Mouse (Mus musculus) heart, embryonic 11.5 days (tissue): ENCODE data around the gene Olfr145. TPM values are rescaled to one million over a fixed set of nuclear protein-coding genes. Genes with fewer than 3 reads are reported as not detected.

Source experiments
- ATAC-seq: fragments of 200-750 bp; cut with Nextera tagmentation; replicated peaks from 2 replicates; pipeline ENCODE4 v1.8.0; 2017; ENCODE audit warnings: moderate library complexity; ENCODE audit not compliant: insufficient number of reproducible peaks, low FRiP score, low TSS enrichment
- H3K27ac ChIP-seq: fragments of 300-500 bp; sonication (generic); 2 replicates; pipeline ENCODE4 v1.5.1; 2014; ENCODE audit warnings: mild to moderate bottlenecking, low read depth, low read length
- H3K27me3 ChIP-seq: fragments of 300-500 bp; sonication (generic); 2 replicates; pipeline ENCODE4 v1.6.1; 2014; ENCODE audit warnings: mild to moderate bottlenecking, low read length, mixed read lengths; ENCODE audit not compliant: control insufficient read depth, insufficient read depth
- H3K36me3 ChIP-seq: fragments of 300-500 bp; sonication (generic); 2 replicates; pipeline ENCODE4 v1.6.1; 2014; ENCODE audit warnings: mild to moderate bottlenecking, low read length, moderate library complexity, mixed read lengths; ENCODE audit not compliant: control insufficient read depth, insufficient read depth
- H3K4me1 ChIP-seq: fragments of 300-500 bp; sonication (generic); 2 replicates; pipeline ENCODE4 v1.6.1; 2014; ENCODE audit warnings: low read length; ENCODE audit not compliant: control insufficient read depth, insufficient read depth
- H3K4me2 ChIP-seq: fragments of 300-500 bp; sonication (generic); 2 replicates; pipeline ENCODE4 v1.6.1; 2014; ENCODE audit warnings: mild to moderate bottlenecking, moderate library complexity
- H3K4me3 ChIP-seq: fragments of 300-500 bp; sonication (generic); 2 replicates; pipeline ENCODE4 v1.5.1; 2014; ENCODE audit warnings: low read depth, low read length
- H3K9ac ChIP-seq: fragments of 300-500 bp; sonication (generic); 2 replicates; pipeline ENCODE4 v1.6.1; 2014; ENCODE audit warnings: mild to moderate bottlenecking, low read depth, low read length, moderate library complexity
- H3K9me3 ChIP-seq: fragments of 300-500 bp; sonication (generic); replicated peaks from 2 replicates; pipeline ENCODE4 v1.6.1; 2016; ENCODE audit warnings: low read length; ENCODE audit not compliant: control insufficient read depth
- WGBS: fragments of 180-500 bp; shearing (Covaris S2); extraction: QIAGEN DNeasy Blood & Tissue Kit; methylation state at CpG from one replicate; pipeline ENCODE4 v1.1.7; 2014; ENCODE audit not compliant: insufficient replicate concordance; 5-methylcytosine and 5-hydroxymethylcytosine counted together
- polyA plus RNA-seq: library from polyadenylated mRNA; unstranded; fragments of >200 nt; fragmentation: Nextera tagmentation; extraction: Ambion mirVana; gene quantifications from 2 replicates; pipeline ENCODE4 v1.2.1, GENCODE M21; 2014

Olfr145 gene
- polyA plus RNA-seq, 1 experiment from 2014 or later: not detected

DNA sequence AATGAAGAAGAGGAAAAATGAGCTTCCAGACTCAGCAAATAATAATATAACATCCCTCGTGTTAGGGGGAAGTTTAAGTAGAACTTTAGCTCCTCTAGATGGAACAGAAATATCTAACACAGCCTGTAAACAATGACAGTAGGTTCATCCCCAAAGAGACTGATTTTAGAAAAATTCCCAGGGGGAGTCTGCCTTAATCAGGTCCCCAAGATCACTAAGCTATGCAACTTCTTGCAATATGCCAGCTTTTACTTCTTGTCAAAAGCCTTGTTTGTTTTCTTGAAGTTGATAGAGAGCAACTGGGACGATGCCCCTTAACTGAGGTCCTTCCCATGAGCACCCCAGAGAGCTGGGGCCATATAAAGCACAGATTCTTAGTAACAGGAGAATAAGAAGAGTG lies 21.0 kb downstream of the Olfr145 start, which contains the start of gene Olfr878:
Gene Olfr878 (plus strand): TSS at position 301 of the 400 bp plus-strand sequence.
- H3K27ac ChIP-seq: no peak within 1 kb of the TSS
- H3K36me3 ChIP-seq: no peaks in the 10 kb centered on the region
- WGBS: 70% methylated on average over 2 of the region's 2 CpGs
- ATAC-seq: no peak
- H3K27me3 ChIP-seq: no peaks in the 10 kb centered on the region
- H3K4me2 ChIP-seq: no peak within 1 kb of the TSS
- no peaks in the 10 kb centered on the region for H3K9me3 ChIP-seq
- H3K9ac ChIP-seq: no peak within 1 kb of the TSS
- H3K4me3 ChIP-seq: no peak within 1 kb of the TSS
- H3K4me1 ChIP-seq: no peaks in the 10 kb centered on the region

DNA sequence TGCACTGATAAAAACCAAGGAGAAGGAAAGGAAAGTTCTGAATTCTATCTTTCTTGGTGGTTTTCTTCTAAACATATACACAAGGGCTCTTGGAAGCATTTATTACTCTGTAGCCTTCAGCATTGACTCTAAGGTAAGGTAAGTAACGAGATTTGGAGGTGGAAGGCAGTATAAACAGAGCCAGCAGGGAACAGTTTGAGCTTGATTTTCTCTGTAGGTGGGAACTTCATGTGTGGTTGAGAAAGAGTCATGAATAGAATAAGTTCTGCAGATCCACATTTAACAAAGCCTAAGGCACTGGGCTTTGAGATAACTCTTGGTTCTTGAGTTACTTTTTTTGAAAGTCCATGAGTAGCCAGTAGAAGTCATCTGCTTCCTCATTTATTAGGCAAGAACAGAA lies 21.5 kb downstream of the Olfr145 start:
- whole genome bisulfite sequencing: 59% methylated on average over 1 of the region's 1 CpGs
- Histone ChIP-seq H3K36me3 (no peaks in the 10 kb centered on the region), H3K4me2 (no peak overlapping the region), H3K4me3 (no peak overlapping the region), H3K27me3 (no peaks in the 10 kb centered on the region), H3K27ac (no peak overlapping the region), H3K9ac (no peak overlapping the region), H3K9me3 (no peaks in the 10 kb centered on the region), H3K4me1 (no peaks in the 10 kb centered on the region)
- ATAC-seq: no peak

DNA sequence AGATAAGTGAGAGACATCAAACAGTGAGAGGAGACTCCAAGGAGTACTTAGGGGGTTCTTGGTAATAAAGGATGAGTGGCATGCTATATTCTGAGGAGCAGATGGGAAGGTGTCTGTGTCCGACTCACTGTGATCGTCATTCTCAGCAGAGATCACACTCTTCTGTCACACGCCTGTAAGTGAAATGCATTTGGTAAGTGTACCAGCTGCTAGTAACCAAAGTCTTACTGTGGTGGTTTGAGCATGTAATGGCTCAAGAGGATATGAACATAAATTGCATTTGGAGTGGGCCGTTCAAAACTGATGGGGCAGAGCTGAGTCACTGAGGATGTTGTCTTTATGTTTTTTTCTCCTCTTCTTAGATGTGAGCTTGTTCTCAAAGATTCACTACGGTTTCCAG lies 27.7 kb downstream of the Olfr145 start:
- no peaks in the 10 kb centered on the region for H3K36me3 ChIP-seq
- no peak overlapping the region for H3K4me2 ChIP-seq
- H3K9me3 ChIP-seq: no peaks in the 10 kb centered on the region
- H3K27me3 ChIP-seq: no peaks in the 10 kb centered on the region
- ATAC-seq: no peak
- H3K27ac ChIP-seq: no peak overlapping the region
- 78% methylated on average over 5 of the region's 5 CpGs for WGBS
- no peak overlapping the region for H3K9ac ChIP-seq
- H3K4me1 ChIP-seq: no peaks in the 10 kb centered on the region
- no peak overlapping the region for H3K4me3 ChIP-seq

DNA sequence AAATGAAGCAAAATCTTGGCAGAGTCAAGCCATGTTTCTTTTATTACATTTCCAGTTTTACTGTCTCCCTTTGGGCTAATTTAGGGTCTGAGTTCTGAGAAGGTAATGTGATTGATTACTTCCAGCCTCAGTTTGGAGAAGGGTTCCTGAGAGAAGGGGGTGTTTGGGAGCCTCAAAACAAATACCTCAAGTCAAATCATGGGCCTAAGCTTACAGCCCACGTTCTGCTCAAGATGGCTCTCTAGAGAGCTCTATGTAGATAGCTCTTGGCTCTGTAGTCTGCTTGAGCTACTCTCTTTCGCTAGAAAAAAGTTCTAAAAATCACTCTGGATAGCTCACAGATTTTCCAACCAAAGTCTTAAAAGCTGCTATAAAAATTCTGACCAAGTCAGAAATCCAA lies 28.9 kb downstream of the Olfr145 start:
- H3K9me3 ChIP-seq: no peaks in the 10 kb centered on the region
- no peaks in the 10 kb centered on the region for H3K4me1 ChIP-seq
- no peak overlapping the region for H3K4me3 ChIP-seq
- H3K4me2 ChIP-seq: no peak overlapping the region
- H3K9ac ChIP-seq: no peak overlapping the region
- no peak overlapping the region for H3K27ac ChIP-seq
- WGBS: 58% methylated on average over 2 of the region's 2 CpGs
- no peaks in the 10 kb centered on the region for H3K36me3 ChIP-seq
- no peak for ATAC-seq
- no peaks in the 10 kb centered on the region for H3K27me3 ChIP-seq

DNA sequence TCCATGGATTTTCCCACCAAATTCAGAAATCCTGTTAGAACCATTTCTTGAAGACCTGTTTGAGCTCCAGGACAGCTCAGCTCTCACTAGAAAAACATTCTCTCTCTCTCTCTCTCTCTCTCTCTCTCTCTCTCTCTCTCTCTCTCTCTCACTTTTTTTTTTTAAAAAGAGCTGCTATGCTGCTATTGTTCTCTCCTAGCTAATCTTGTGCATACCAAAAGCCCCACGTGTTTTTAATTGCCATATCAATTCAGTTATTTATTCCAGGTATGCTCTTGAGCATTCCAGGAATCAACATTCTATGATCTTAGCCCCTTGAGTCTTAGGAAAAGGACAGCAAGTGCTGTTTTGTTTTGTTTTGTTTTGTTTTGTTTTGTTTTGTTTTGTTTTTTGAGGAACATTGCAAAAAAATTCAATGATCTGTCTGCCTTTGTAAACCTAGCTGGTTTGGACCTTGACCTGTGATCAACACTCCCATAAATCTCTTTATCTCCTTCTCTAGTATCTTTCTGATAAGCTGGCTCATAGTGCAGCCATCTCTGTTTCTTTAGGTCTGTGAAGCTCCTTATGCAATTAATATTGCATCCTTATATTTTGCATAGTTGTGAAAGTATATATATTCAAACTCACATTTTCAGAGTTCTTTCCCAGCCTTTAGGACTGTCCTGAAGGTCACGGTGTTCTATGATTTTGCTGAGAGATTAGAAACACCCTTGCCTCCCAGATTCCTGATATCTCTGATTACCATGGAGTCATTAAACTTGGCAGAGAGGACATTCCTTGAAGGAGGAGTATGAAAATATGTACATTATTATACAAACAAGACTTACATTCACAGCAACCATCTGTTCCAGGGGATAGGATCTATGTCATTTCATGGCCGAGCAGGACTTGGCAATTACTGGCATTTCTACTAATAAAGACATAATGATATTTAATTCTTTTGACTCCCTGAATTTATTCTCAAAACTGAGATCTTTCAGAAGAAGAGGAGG lies 29.8 kb downstream of the Olfr145 start:
- Histone ChIP-seq H3K36me3 (no peaks in the 10 kb centered on the region), H3K4me1 (no peaks in the 10 kb centered on the region), H3K9me3 (no peaks in the 10 kb centered on the region), H3K27ac (no peak overlapping the region), H3K9ac (no peak overlapping the region), H3K4me2 (no peak overlapping the region), H3K27me3 (no peaks in the 10 kb centered on the region), H3K4me3 (no peak overlapping the region)
- 65% methylated on average over 3 of the region's 3 CpGs for WGBS
- ATAC-seq: no peak

DNA sequence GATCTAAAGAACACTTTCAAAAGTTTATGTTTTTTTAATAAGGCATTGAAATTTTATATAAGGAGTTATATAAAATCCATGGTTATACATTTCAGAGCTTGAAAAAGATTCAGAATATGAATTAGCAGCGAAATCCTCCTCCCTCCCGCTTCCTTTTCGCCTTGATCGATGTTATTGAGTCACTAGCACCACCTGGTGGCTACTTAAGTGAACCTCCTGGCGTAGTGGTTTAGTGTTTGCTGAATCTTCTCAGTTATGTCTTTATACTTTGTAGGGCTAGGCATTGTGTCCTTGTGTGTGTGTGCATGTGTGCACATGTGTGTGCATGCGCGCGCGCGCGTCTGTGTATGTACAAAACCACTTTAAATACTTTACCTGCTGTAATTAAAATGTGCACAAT lies 36.0 kb downstream of the Olfr145 start:
- no peak overlapping the region for H3K9ac ChIP-seq
- H3K4me3 ChIP-seq: no peak overlapping the region
- H3K27me3 ChIP-seq: no peaks in the 10 kb centered on the region
- H3K9me3 ChIP-seq: no peaks in the 10 kb centered on the region
- no peaks in the 10 kb centered on the region for H3K4me1 ChIP-seq
- H3K4me2 ChIP-seq: no peak overlapping the region
- ATAC-seq: no peak; the same call in 1 of the 2 replicates
- H3K36me3 ChIP-seq: no peaks in the 10 kb centered on the region
- 7% methylated on average over 11 of the region's 11 CpGs for WGBS
- H3K27ac ChIP-seq: no peak overlapping the region

DNA sequence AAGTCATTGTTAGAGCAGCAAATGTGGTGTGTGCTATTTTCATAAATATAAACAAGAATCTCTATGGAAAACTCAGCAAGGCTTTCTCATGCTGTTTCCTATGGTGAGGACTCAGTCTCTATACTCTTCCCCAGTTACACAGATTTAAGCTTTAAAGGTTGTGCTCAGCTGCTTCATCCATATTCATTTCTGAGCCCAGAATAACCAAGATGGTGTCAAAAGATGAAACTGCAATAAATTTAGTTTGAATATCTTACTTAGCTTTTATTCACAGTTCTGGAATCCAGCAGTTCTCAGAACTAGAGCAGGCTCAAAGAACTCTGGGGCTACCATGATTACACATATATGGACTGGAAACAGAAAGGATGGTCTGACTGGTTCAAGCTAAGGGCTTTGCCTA lies 37.6 kb downstream of the Olfr145 start:
- Histone ChIP-seq H3K4me3 (no peak overlapping the region), H3K9me3 (no peaks in the 10 kb centered on the region), H3K4me2 (no peak overlapping the region), H3K27ac (no peak overlapping the region), H3K4me1 (no peaks in the 10 kb centered on the region), H3K27me3 (no peaks in the 10 kb centered on the region), H3K36me3 (no peaks in the 10 kb centered on the region), H3K9ac (no peak overlapping the region)
- ATAC-seq: no peak

DNA sequence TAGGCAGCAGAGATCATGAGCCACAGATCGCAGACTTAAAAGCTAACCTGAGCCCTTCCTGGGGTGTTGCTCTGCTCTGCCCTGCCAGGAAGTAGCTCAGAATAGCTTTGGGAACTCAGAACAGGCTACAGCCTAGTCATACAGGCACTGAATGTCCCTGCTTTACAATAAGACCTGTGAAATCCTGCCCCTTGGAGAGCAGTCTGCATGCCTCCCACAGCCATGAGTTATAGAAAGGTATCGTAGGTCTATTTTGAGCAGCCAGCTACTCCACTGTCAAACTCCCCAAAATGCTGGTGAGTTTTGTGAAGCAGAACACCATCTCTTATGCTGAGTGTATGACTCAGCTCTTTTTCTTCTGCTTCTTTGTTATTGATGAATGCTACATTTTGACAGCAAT lies 44.6 kb downstream of the Olfr145 start:
- Histone ChIP-seq H3K9me3 (no peaks in the 10 kb centered on the region), H3K4me3 (no peak overlapping the region), H3K4me2 (no peak overlapping the region), H3K36me3 (no peaks in the 10 kb centered on the region), H3K4me1 (no peaks in the 10 kb centered on the region), H3K9ac (no peak overlapping the region), H3K27me3 (no peaks in the 10 kb centered on the region), H3K27ac (no peak overlapping the region)
- ATAC-seq: no peak
- 82% methylated on average over 2 of the region's 2 CpGs for WGBS
